Mouse (Mus musculus) thymus, adult 2 months (tissue): ENCODE results near the gene Rps11. TPM values are rescaled to one million over a fixed set of nuclear protein-coding genes. Genes with fewer than 3 reads are reported as not detected.

Experiments
- DNase-seq: peaks from one replicate; pipeline ENCODE4 v3.0.0; 2021
- H3K27ac ChIP-seq: fragments of 200-500 bp; 2 replicates; pipeline ENCODE4 v1.5.1; 2012; ENCODE audit warnings: low read length, control low read depth; ENCODE audit not compliant: control insufficient read depth, insufficient read depth
- H3K27me3 ChIP-seq: fragments of 200-500 bp; 2 replicates; pipeline ENCODE4 v1.6.1; 2012; ENCODE audit warnings: mild to moderate bottlenecking, low read length, moderate library complexity, mixed read lengths; ENCODE audit not compliant: control insufficient read depth, insufficient read depth
- H3K36me3 ChIP-seq: fragments of 200-500 bp; 2 replicates; pipeline ENCODE4 v1.6.1; 2012; ENCODE audit warnings: mild to moderate bottlenecking, low read length, moderate library complexity; ENCODE audit not compliant: control insufficient read depth, insufficient read depth
- H3K4me1 ChIP-seq: fragments of 200-500 bp; replicated peaks from 2 replicates; pipeline ENCODE4 v1.6.1; 2012; ENCODE audit warnings: low read length; ENCODE audit not compliant: control insufficient read depth, insufficient read depth
- H3K4me3 ChIP-seq: fragments of 200-500 bp; 2 replicates; pipeline ENCODE4 v1.5.1; 2012; ENCODE audit warnings: mild to moderate bottlenecking, low read length, control low read depth, moderate library complexity; ENCODE audit not compliant: control insufficient read depth, insufficient read depth
- CTCF ChIP-seq: fragments of 200-500 bp; IDR thresholded peaks from 2 replicates; pipeline ENCODE4 v1.5.1; 2012; ENCODE audit warnings: mild to moderate bottlenecking, control low read depth, low read length, moderate library complexity, borderline replicate concordance; ENCODE audit not compliant: control insufficient read depth, poor library complexity, insufficient read depth; ENCODE audit errors: extremely low read depth
- POLR2A ChIP-seq: fragments of 200-500 bp; IDR thresholded peaks from 2 replicates; pipeline ENCODE4 v1.6.1; 2012; ENCODE audit warnings: mild to moderate bottlenecking, low read length, control low read depth, moderate library complexity; ENCODE audit not compliant: control insufficient read depth, poor library complexity, insufficient read depth; ENCODE audit errors: extremely low read depth
- WGBS: fragments of 180-500 bp; shearing (Covaris S2); methylation state at CpG from one replicate; pipeline ENCODE4 v1.1.7; 2018; 5-methylcytosine and 5-hydroxymethylcytosine counted together
- polyA plus RNA-seq: library from polyadenylated mRNA; depleted of rRNA; stranded (reverse); fragments of >200 nt; gene quantifications from 2 replicates; pipeline ENCODE4 v1.2.3, GENCODE M21; 2012

The Rps11 gene
- polyA plus RNA-seq, 1 experiment, result 343 TPM

DNA sequence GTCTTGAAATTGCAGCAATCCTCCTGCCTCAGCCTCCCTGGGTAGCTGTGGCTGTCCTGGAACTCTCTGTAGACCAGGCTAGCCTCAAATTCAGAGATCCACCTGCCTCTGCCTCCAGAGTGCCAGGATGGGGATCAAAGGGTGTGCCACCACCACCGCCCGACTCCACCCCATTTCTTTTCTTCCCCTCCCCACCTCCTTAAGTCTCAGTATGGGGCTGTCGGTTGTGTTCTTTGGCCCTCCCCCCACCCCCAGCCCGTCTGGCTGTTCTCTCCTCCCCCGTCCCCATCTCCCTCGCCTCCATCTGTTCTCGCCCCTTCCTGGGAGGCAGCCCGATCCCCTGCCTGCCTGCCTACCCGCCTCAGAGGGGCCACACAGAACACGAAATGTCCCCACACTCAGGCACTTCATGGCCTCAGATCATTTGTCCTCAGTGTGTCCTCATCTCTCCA is 42.7 kb upstream of the Rps11 start:
- Histone ChIP-seq H3K27me3 (peaks cover 25% of the 10 kb centered on the region), H3K4me3 (no peak overlapping the region), H3K36me3 (no peaks in the 10 kb centered on the region), H3K27ac (no peak overlapping the region), H3K4me1 (peaks cover 4% of the 10 kb centered on the region; the same call in 1 of the 2 replicates)
- 43% methylated on average over 10 of the region's 10 CpGs for WGBS
- no peak for DNase-seq
- no peak for TF ChIP-seq CTCF
- TF ChIP-seq POLR2A, result no peak

DNA sequence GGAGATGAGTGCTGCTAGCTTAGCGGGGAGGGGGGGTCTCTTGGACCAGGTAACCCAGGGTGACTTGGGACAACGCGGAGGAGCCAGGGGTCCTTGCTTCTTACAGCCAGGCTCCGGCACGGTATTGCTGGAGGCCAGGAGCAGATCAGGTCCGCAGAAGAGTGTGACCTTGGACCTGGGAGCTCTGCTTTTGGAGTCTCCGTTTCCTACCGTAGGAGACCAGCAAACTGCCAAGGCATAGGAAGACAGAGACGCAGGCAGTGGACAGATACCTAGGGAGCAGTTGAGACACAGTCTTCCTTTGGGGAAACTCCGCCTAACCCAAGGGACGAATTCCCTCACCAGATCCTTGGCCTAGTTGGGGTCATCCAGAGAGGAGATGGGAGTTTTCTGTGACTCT is 41.5 kb upstream of the Rps11 start:
- H3K36me3 ChIP-seq, result no peaks in the 10 kb centered on the region
- WGBS, result 84% methylated on average over 11 of the region's 11 CpGs
- H3K4me1 ChIP-seq, result peaks cover 7% of the 10 kb centered on the region
- TF ChIP-seq CTCF, result no peak
- no peak for TF ChIP-seq POLR2A
- no peak overlapping the region for H3K4me3 ChIP-seq
- no peak overlapping the region for H3K27ac ChIP-seq
- no peak for DNase-seq
- peaks cover 25% of the 10 kb centered on the region for H3K27me3 ChIP-seq

DNA sequence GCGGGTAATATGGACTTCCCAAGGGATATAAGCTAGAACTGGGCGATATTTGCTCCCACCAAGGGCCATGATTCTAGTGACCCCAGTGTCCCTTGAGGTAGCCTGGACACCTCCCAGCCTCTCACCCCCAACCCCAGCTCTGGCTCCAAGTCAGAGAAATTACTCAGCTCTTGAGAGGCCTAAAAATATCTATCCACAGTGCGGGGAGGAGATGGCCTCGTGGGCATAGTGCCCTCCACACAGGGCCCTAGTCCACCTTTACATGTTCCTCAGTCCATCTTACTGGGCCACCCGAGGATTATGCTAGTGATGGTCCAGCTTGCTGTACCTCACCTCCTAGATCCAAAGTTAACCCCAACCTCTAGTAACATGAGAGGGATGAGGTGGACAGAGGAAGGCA is 40.6 kb upstream of the Rps11 start:
- H3K36me3 ChIP-seq, result no peaks in the 10 kb centered on the region
- no peak for DNase-seq
- no peak for TF ChIP-seq CTCF
- no peak for TF ChIP-seq POLR2A
- no peak overlapping the region for H3K27ac ChIP-seq
- peaks cover 7% of the 10 kb centered on the region for H3K4me1 ChIP-seq
- H3K27me3 ChIP-seq, result peaks cover 25% of the 10 kb centered on the region
- 80% methylated on average over 5 of the region's 5 CpGs for WGBS
- no peak overlapping the region for H3K4me3 ChIP-seq

DNA sequence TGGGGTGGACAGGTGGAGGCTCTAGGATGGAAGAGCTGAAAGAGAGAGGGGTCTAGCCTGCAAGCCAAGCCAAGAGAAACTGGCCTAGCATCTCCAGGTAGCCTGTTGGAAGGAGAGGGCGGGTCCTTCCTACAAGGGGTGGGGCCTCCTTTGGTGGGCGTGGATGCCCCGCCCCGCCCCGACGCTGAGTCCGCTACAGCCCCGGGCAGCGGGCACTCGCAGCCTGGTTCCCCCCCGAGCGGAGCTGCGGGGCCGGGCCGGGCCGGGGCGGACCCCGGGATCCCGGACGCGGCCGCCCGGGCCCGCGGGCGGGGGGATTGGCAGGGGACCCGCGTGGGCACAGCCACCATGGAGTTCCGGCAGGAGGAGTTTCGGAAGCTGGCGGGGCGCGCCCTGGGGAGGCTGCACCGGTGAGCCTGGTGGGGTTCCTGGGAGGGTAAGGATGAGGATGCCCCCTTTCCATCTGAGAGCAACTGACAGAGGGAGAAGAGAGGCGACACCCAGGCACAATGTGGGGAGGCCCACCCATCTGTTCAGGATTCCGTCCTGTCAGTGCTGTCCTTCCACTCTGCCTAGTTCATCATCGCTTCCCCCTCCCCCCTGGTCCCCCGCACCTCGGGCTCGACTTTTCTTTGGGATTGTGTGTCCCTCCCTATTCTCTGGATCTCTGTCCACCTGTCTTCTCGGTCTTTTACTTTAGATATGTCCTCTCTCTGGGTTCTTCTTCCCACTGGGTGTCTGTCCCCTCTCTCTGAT is 39.7 kb upstream of the Rps11 start, which contains the start of gene Slc17a7:
Slc17a7 (plus strand) TSS at position 215 of the 756 bp plus-strand sequence.
- Histone ChIP-seq H3K4me1 (peaks cover 7% of the 10 kb centered on the region), H3K27ac (no peak within 1 kb of the TSS), H3K27me3 (peaks cover 23% of the 10 kb centered on the region), H3K36me3 (no peaks in the 10 kb centered on the region), H3K4me3 (0 out of 2 replicates have a peak within 1 kb of the TSS, but pooled peaks have one; percentile 2)
- WGBS, result 5% methylated on average over 41 of the region's 41 CpGs
- TF ChIP-seq POLR2A (no peak), CTCF (no peak)
- peak; percentile 38 for DNase-seq

DNA sequence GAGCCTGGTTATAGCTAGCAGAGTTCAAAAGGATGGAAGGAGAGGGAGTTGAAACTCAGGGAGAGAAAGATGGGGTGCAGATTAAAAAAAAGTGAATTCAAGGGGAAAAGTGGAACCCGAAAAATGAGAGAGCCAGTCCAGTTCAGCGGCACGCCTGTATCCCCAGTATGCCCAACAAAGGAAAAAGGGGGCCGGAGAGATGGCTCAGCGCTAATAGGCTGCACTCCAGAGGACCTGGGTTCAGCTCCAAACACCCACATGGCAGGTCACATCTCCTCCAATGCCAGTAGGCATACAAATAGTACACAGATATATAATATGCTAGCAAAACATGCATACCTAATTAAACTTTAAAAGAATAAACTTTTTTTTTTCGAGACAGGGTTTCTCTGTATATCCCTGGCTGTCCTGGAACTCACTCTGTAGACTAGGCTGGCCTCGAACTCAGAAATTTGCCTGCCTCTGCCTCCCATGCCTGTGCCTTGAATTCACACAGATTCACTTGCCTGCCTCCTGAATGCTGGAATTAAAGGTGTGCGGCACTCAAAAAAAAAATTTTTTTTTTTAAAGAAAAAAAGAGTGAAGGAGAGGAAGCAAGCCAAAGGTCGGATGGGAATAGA is 38.9 kb upstream of the Rps11 start:
- Histone ChIP-seq H3K4me3 (no peak overlapping the region), H3K4me1 (peaks cover 7% of the 10 kb centered on the region), H3K36me3 (no peaks in the 10 kb centered on the region), H3K27ac (no peak overlapping the region), H3K27me3 (peaks cover 18% of the 10 kb centered on the region)
- 82% methylated on average over 9 of the region's 9 CpGs for WGBS
- no peak for DNase-seq
- no peak for TF ChIP-seq CTCF
- no peak for TF ChIP-seq POLR2A

DNA sequence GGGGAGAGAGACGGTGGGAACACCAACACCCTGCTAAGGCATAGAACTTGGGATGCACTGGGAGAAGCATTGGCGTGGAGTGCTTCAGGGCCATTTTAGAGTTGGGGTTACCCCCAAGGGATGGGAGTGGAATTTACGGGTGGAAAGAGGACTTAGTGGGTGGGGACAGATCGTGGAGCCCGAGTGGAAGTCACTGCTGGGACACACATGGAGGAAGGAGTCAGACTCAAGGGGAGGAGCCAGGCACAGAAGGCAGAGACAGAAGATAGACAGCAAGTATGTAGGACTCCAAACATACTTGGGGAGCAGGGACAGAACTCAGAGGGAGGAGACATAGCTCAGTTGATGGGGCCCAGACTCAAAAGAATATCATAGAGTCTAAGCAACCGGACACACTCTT is 38.3 kb upstream of the Rps11 start:
- TF ChIP-seq POLR2A (no peak), CTCF (no peak)
- Histone ChIP-seq H3K4me3 (no peak overlapping the region), H3K4me1 (peaks cover 7% of the 10 kb centered on the region), H3K27me3 (peaks cover 13% of the 10 kb centered on the region), H3K36me3 (no peaks in the 10 kb centered on the region), H3K27ac (no peak overlapping the region)
- 32% methylated on average over 6 of the region's 6 CpGs for WGBS
- no peak for DNase-seq

DNA sequence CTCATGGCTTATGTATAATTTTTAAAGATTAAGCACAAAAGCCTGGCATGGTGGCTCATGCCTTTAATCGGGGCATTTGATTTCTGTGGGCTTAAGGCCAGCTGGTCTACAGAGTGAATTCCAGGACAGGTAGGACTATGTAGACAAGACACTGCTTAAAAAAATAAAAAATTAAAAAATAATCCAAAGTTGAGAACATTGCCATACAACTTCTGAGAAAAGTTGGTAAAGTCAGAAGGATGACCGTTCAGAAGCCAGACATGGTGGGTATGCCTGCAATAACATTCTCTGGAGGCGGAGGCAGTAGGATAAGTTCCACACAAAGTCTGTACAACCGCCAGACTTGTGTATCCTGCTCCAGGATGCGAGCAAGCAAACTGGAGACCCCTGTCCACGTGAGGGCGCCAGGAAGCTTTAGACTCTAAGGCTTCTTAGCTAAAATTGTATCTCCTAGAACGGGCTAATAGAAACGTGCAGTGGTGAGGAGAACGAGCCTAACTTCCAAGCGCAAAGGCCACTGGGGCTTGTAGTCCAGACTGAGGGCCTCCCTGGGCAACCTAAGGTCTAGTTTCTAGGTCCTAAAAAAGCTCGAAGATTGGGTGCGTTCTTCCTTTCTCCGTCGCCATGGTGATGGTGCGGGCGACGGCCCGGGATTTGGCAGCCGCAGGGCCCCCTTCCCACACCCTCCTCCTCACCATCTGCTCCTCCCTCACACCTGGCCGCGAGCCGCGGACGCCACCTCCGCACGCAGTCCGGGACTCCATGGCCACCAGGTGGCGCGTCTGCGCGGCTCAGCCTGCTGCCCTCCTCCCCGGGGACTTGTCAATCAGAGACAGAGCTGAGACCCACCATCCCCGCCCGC is 37.6 kb upstream of the Rps11 start:
- peaks cover 7% of the 10 kb centered on the region for H3K4me1 ChIP-seq
- H3K27me3 ChIP-seq, result peaks cover 11% of the 10 kb centered on the region
- WGBS, result 4% methylated on average over 35 of the region's 35 CpGs
- H3K27ac ChIP-seq, result no peak overlapping the region
- TF ChIP-seq CTCF, result peak; percentile 98
- no peak for TF ChIP-seq POLR2A
- peak; percentile 93 for DNase-seq
- H3K4me3 ChIP-seq, result peak overlapping the region; percentile 39
- no peaks in the 10 kb centered on the region for H3K36me3 ChIP-seq
